Mouse (Mus musculus) MEL (cell line): ENCODE measurements around the gene Ccdc162.

Experiments used
- CHD1 ChIP-seq: IDR thresholded peaks from 2 replicates; pipeline ENCODE4 v1.6.1; 2012; ENCODE audit warnings: low read depth, mild to moderate bottlenecking, inconsistent platforms, low read length, improper control_type of control experiment
- CTCF ChIP-seq, 3 experiments: IDR thresholded peaks in 2 of 3; conservative IDR thresholded peaks in 1 of 3; 2 replicates each; pipeline ENCODE4 v1.5.1; 2011 to 2012; ENCODE audit warnings: low read length in 3 of 3, low read depth in 2 of 3, mild to moderate bottlenecking in 2 of 3, improper control_type of control experiment in 1 of 3, inconsistent platforms in 1 of 3, mixed read lengths in 1 of 3, moderate library complexity in 1 of 3; ENCODE audit not compliant: control insufficient read depth in 1 of 3, insufficient read depth in 1 of 3, poor library complexity in 1 of 3, severe bottlenecking in 1 of 3
- E2F4 ChIP-seq: IDR thresholded peaks from 2 replicates; pipeline ENCODE4 v1.6.1; 2011; ENCODE audit warnings: low read depth, low read length, improper control_type of control experiment, borderline replicate concordance
- EP300 ChIP-seq, 2 experiments: IDR thresholded peaks; 2 replicates each; pipeline ENCODE4 v1.6.1; 2011; ENCODE audit warnings: improper control_type of control experiment in 2 of 2, low read length in 2 of 2, low read depth in 1 of 2, mild to moderate bottlenecking in 1 of 2
- GATA1 ChIP-seq: IDR thresholded peaks from 2 replicates; pipeline ENCODE4 v1.6.1; 2011; ENCODE audit warnings: low read depth, low read length, improper control_type of control experiment
- KAT2A ChIP-seq: conservative IDR thresholded peaks from 2 replicates; pipeline ENCODE4 v1.6.1; 2012; ENCODE audit warnings: low read depth, low read length, improper control_type of control experiment, inconsistent platforms
- MYC ChIP-seq: IDR thresholded peaks from 2 replicates; pipeline ENCODE4 v1.6.1; 2011; ENCODE audit warnings: low read depth, mild to moderate bottlenecking, low read length, improper control_type of control experiment, moderate library complexity
- POLR2A ChIP-seq, 2 experiments: IDR thresholded peaks; 2 replicates each; pipeline ENCODE4 v1.6.1; 2011 to 2012; ENCODE audit warnings: low read length in 2 of 2, mild to moderate bottlenecking in 2 of 2, control low read depth in 1 of 2, improper control_type of control experiment in 1 of 2, low read depth in 1 of 2, moderate library complexity in 1 of 2; ENCODE audit not compliant: control insufficient read depth in 1 of 2, insufficient read depth in 1 of 2, poor library complexity in 1 of 2
- RCOR1 ChIP-seq: IDR thresholded peaks from 2 replicates; pipeline ENCODE4 v1.6.1; 2012; ENCODE audit warnings: low read depth, mild to moderate bottlenecking, inconsistent platforms, low read length, improper control_type of control experiment
- TCF12 ChIP-seq: IDR thresholded peaks from 2 replicates; pipeline ENCODE4 v1.6.1; 2014; ENCODE audit warnings: low read depth, mild to moderate bottlenecking, inconsistent platforms, low read length, improper control_type of control experiment, moderate library complexity

- TF ChIP-seq GATA1 (no peak), EP300 (IDR thresholded peaks at IDR 0.05; ENCODE audit: low read depth in 1 of 2, low read length in 2 of 2) (no peak), CTCF (IDR thresholded peaks at IDR 0.05 in 2 of 3, conservative IDR thresholded peaks at IDR 0.05 in 1 of 3; ENCODE audit: control insufficient read depth in 1 of 3, insufficient read depth in 1 of 3, low read depth in 2 of 3, low read length in 3 of 3, poor library complexity in 1 of 3, severe bottlenecking in 1 of 3) (no peak), KAT2A (no peak), MYC (no peak), CHD1 (no peak), RCOR1 (no peak), POLR2A (IDR thresholded peaks at IDR 0.05; ENCODE audit: control insufficient read depth in 1 of 2, insufficient read depth in 1 of 2, low read depth in 1 of 2, low read length in 2 of 2, poor library complexity in 1 of 2) (no peak), E2F4 (no peak), TCF12 (no peak)
These were observed 180.4 kb downstream of the Ccdc162 start for GRCm38 (mm10) chr10:41535991-41536390.
